Mouse (Mus musculus): Measurements from ENCODE around the gene Gm20388.

DNA sequence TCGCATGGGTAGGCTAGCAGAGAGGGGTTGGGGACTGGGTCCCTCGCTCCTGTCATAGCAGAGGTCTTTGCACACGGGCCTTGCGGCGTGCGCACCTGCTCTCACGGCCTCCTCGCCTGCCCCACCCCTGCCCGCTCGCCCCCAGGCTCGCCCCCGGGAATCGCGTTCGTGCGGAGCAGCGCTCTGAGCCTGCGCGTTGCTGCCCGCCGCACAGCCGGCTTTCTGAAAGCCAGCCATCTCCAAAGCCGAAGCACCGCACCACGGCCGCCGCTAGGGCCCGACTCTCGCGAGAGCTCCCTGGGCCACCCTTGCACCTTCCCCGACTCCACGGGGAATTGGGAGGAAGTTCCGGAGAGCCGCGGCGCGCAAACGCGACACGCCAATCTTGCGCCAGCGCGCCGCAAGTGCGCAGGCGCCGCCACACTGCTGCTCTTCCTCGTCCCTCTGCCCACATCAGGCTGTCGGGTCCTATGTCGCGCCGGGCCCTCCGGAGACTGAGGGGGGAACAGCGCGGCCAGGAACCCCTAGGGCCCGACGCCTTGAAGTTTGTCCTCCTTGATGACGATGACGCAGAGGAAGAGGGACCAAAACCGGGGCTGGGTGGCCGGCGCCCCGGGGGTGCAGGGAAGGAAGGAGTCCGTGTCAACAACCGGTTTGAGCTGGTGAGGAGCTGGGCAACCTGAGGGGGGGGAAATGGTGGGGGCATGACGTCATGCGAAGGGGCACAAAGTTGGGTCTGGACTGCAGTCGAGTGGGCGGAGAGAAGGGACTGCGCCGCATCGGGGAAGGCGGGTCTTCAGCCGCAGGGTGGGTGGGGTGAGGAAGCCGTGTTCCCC lies 3463.0 kb downstream of the Gm20388 start, which contains the start of gene Tcf25:
- TF ChIP-seq TAL1 (IDR thresholded peaks at IDR 0.05; ENCODE audit: low read length) (no peak), GATA1 (IDR thresholded peaks at IDR 0.05; ENCODE audit: low read length) (no peak)

All from erythroblast, embryonic 14.5 days (primary cell).